Mouse (Mus musculus): Measurements from ENCODE around the gene Sec11a. TPM values are rescaled to one million over a fixed set of nuclear protein-coding genes. Genes with fewer than 3 reads are reported as not detected.

Sec11a gene
- polyA plus RNA-seq, 1 experiment: 107 TPM

DNA sequence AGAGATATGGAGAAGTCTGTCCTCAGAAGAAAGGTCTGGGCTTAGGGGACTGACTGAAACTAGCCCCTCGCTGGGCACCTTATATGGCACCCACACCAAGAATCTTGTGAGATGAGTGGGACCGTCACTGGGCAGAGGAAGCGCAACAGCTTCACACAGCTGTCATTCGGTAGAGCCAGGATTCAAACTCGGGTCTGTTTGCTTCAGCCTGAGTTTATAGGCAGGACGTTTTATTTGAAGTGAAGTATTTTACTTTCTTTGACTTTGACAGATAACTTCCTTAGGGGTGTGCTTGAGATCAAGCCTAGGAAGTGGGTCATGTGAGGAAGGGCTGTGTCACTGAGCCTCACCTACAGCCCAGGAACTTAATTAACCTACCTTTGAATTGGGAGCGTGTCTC, 82.1 kb downstream of the Sec11a start:
- 35% methylated on average over 7 of the region's 7 CpGs for WGBS
- H3K27me3 ChIP-seq (ENCODE audit: control insufficient read depth, insufficient read depth, low read length): no peaks in the 10 kb centered on the region
- peak overlapping the region; percentile 97 for H3K27ac ChIP-seq (ENCODE audit: control insufficient read depth, insufficient read depth, low read length)
- DNase-seq: peak; percentile 43
- TF ChIP-seq POLR2A (IDR thresholded peaks at IDR 0.05; ENCODE audit: control insufficient read depth, extremely low read depth, insufficient read depth, low read length, poor library complexity): no peak
- TF ChIP-seq CTCF (IDR thresholded peaks at IDR 0.05; ENCODE audit: borderline replicate concordance, control insufficient read depth, extremely low read depth, insufficient read depth, low read length, poor library complexity): no peak
- peaks cover 26% of the 10 kb centered on the region for H3K36me3 ChIP-seq (ENCODE audit: control insufficient read depth, insufficient read depth, low read length)
- peak overlapping the region; percentile 43 for H3K4me3 ChIP-seq (ENCODE audit: control insufficient read depth, insufficient read depth, low read length)
- H3K4me1 ChIP-seq (replicated peaks; ENCODE audit: control insufficient read depth, insufficient read depth, low read length): peaks cover 33% of the 10 kb centered on the region

DNA sequence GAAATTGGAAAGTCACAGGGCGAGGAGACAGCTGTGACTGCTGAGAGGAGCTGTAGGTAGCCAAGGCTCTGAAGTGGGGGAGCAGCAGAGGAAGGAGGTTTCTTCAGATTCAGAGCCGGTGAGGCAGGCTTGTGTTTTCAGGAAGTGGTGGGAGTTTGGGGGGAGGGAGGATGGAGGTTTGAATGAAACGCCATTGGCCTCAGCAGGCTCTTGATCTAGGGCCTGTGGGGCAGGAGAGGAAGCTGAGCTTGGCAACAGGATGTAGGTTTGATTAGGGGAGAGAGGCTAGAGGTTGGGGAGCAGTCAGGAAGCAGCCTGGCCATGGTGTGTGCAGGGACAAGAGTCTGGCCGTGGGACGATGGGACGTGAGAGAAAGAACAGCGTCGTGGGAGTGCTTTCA, 82.7 kb downstream of the Sec11a start:
- Histone ChIP-seq H3K36me3 (ENCODE audit: control insufficient read depth, insufficient read depth, low read length) (peaks cover 21% of the 10 kb centered on the region), H3K4me3 (ENCODE audit: control insufficient read depth, insufficient read depth, low read length) (peak overlapping the region; percentile 43), H3K27ac (ENCODE audit: control insufficient read depth, insufficient read depth, low read length) (peak overlapping the region; percentile 97), H3K4me1 (replicated peaks; ENCODE audit: control insufficient read depth, insufficient read depth, low read length) (peaks cover 36% of the 10 kb centered on the region), H3K27me3 (ENCODE audit: control insufficient read depth, insufficient read depth, low read length) (no peaks in the 10 kb centered on the region)
- TF ChIP-seq CTCF (IDR thresholded peaks at IDR 0.05; ENCODE audit: borderline replicate concordance, control insufficient read depth, extremely low read depth, insufficient read depth, low read length, poor library complexity): no peak
- 0 out of 2 replicates have a peak, but pooled peaks have one; percentile 30 for TF ChIP-seq POLR2A (IDR thresholded peaks at IDR 0.05; ENCODE audit: control insufficient read depth, extremely low read depth, insufficient read depth, low read length, poor library complexity)
- DNase-seq: peak; percentile 86
- WGBS: 0% methylated on average over 8 of the region's 8 CpGs

DNA sequence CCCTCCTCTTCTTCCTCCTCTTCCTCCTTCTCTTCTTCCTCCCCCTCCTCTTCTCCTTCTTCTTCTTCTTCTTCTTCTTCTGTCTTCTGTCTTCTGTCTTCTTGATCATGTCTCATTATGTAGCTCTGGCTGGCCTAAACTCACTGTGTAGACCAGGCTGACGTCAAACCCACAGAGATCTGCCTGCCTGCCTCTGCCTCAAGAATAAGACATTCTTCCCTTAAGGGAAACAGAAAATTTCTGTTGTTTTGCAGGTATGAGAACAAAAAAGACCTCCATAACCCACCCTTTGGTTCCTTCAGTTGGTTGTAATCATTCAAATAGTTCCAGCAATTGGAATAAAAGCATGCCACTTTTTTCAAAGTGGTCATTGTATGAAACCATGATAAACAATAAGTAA, 83.4 kb downstream of the Sec11a start:
- Histone ChIP-seq H3K27ac (ENCODE audit: control insufficient read depth, insufficient read depth, low read length) (peak overlapping the region; percentile 60), H3K4me3 (ENCODE audit: control insufficient read depth, insufficient read depth, low read length) (no peak overlapping the region), H3K27me3 (ENCODE audit: control insufficient read depth, insufficient read depth, low read length) (no peaks in the 10 kb centered on the region), H3K4me1 (replicated peaks; ENCODE audit: control insufficient read depth, insufficient read depth, low read length) (peaks cover 36% of the 10 kb centered on the region), H3K36me3 (ENCODE audit: control insufficient read depth, insufficient read depth, low read length) (peaks cover 14% of the 10 kb centered on the region)
- 28% methylated on average over 1 of the region's 1 CpGs for WGBS
- no peak for DNase-seq
- TF ChIP-seq CTCF (IDR thresholded peaks at IDR 0.05; ENCODE audit: borderline replicate concordance, control insufficient read depth, extremely low read depth, insufficient read depth, low read length, poor library complexity) (no peak), POLR2A (IDR thresholded peaks at IDR 0.05; ENCODE audit: control insufficient read depth, extremely low read depth, insufficient read depth, low read length, poor library complexity) (no peak)

DNA sequence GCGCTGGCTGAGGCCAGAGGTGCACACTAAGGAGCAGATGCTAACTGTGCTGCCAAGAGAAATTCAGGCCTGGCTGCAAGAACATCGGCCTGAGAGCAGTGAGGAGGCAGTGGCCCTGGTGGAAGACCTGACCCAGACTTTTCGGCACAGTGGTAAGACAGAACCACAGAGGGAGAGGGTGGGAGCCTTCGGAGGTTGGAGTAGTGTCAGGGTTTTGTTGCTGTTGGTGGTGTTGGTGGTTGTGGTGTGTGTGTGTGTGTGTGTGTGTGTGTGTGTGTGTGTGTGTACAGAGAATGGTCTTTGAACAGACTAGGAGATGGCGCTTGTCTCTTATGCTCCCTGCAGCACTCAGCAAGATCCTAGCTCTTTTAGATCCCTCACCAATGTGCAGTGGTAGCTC, 84.1 kb downstream of the Sec11a start:
- WGBS: 39% methylated on average over 5 of the region's 5 CpGs
- Histone ChIP-seq H3K4me3 (ENCODE audit: control insufficient read depth, insufficient read depth, low read length) (peak overlapping the region; percentile 20), H3K36me3 (ENCODE audit: control insufficient read depth, insufficient read depth, low read length) (peaks cover 9% of the 10 kb centered on the region), H3K27ac (ENCODE audit: control insufficient read depth, insufficient read depth, low read length) (peak overlapping the region; percentile 60), H3K27me3 (ENCODE audit: control insufficient read depth, insufficient read depth, low read length) (no peaks in the 10 kb centered on the region), H3K4me1 (replicated peaks; ENCODE audit: control insufficient read depth, insufficient read depth, low read length) (peaks cover 36% of the 10 kb centered on the region)
- TF ChIP-seq POLR2A (IDR thresholded peaks at IDR 0.05; ENCODE audit: control insufficient read depth, extremely low read depth, insufficient read depth, low read length, poor library complexity) (no peak), CTCF (IDR thresholded peaks at IDR 0.05; ENCODE audit: borderline replicate concordance, control insufficient read depth, extremely low read depth, insufficient read depth, low read length, poor library complexity) (no peak)
- DNase-seq: peak; percentile 16

DNA sequence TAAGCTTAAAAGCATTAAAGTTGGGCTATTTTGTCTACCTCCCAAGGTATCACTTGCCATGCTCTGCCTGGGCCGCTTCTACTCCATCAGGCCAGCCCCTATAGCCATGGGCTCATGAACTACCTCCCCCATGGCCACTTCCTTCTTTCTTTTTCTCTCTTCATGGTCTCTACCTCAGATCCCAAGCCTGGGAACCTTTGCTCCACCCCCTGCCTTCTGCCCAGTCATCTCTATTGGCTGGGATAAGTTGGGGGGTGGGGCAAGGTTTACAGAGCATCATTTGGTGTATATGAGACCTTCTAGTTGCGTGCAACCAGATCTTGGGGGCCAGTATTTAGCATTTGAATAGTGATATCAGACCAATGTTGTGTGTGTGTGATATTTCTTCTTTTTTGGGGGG, 85.1 kb downstream of the Sec11a start:
- Histone ChIP-seq H3K36me3 (ENCODE audit: control insufficient read depth, insufficient read depth, low read length) (peaks cover under 1% of the 10 kb centered on the region), H3K4me1 (replicated peaks; ENCODE audit: control insufficient read depth, insufficient read depth, low read length) (peaks cover 36% of the 10 kb centered on the region), H3K27ac (ENCODE audit: control insufficient read depth, insufficient read depth, low read length) (peak overlapping the region; percentile 16; the same call in 1 of the 2 replicates), H3K27me3 (ENCODE audit: control insufficient read depth, insufficient read depth, low read length) (no peaks in the 10 kb centered on the region), H3K4me3 (ENCODE audit: control insufficient read depth, insufficient read depth, low read length) (no peak overlapping the region)
- WGBS: 60% methylated on average over 2 of the region's 2 CpGs
- no peak for TF ChIP-seq CTCF (IDR thresholded peaks at IDR 0.05; ENCODE audit: borderline replicate concordance, control insufficient read depth, extremely low read depth, insufficient read depth, low read length, poor library complexity)
- TF ChIP-seq POLR2A (IDR thresholded peaks at IDR 0.05; ENCODE audit: control insufficient read depth, extremely low read depth, insufficient read depth, low read length, poor library complexity): no peak
- peak; percentile 33 for DNase-seq

DNA sequence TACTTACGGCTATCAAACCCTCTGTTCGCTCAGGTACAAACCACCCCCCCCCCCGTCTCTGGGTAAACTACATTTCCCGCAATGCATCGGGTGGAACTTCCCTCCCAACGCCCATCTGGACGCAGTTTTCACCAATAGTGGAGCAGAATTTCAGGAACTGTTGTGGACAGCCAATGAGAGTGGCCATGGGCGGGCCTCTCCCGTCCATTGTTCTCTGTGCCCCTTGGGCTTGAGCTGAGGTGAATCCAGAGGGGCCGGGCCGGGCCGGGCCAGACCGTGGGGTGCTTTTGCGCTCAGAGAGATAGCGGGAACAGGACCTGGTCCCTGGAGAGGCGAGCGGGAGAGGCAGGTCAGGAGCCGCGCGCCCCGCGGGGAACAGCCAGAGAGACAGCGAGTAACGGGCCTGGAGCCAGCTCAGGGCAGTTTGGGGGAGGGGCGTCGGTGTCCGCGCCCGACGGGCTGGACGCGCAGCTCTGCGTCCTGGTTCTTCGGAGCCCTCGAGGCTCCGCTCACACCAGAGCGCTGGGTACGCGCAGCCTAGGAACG, 86.8 kb downstream of the Sec11a start, which contains the start of gene Zscan2:
Gene Zscan2, plus strand, starts transcription at position 192 of the 546 bp plus-strand sequence.
- peak; percentile 88 for DNase-seq
- TF ChIP-seq CTCF (IDR thresholded peaks at IDR 0.05; ENCODE audit: borderline replicate concordance, control insufficient read depth, extremely low read depth, insufficient read depth, low read length, poor library complexity) (peak; percentile 24; the same call in 1 of the 2 replicates), POLR2A (IDR thresholded peaks at IDR 0.05; ENCODE audit: control insufficient read depth, extremely low read depth, insufficient read depth, low read length, poor library complexity) (peak; percentile 72; the same call in 1 of the 2 replicates)
- Histone ChIP-seq H3K4me3 (ENCODE audit: control insufficient read depth, insufficient read depth, low read length) (peak within 1 kb of the TSS; percentile 96), H3K4me1 (replicated peaks; ENCODE audit: control insufficient read depth, insufficient read depth, low read length) (peaks cover 32% of the 10 kb centered on the region), H3K27me3 (ENCODE audit: control insufficient read depth, insufficient read depth, low read length) (no peaks in the 10 kb centered on the region), H3K27ac (ENCODE audit: control insufficient read depth, insufficient read depth, low read length) (peak within 1 kb of the TSS; percentile 9; the same call in 1 of the 2 replicates), H3K36me3 (ENCODE audit: control insufficient read depth, insufficient read depth, low read length) (no peaks in the 10 kb centered on the region)
- under 1% methylated on average over 40 of the region's 40 CpGs for WGBS

Data from thymus, adult 2 months (tissue).